Mouse (Mus musculus) CH12.LX (cell line): ENCODE results near the gene Slc24a3.

ENCODE experiments used
- CHD2 ChIP-seq: IDR thresholded peaks from 2 replicates; pipeline ENCODE4 v1.6.1; 2011; ENCODE audit warnings: low read length, improper control_type of control experiment
- CTCF ChIP-seq, 2 experiments: IDR thresholded peaks in 1 of 2; conservative IDR thresholded peaks in 1 of 2; 2 replicates each; pipeline ENCODE4 v1.5.1; 2011 to 2012; ENCODE audit warnings: low read depth in 2 of 2, low read length in 2 of 2, improper control_type of control experiment in 1 of 2, inconsistent platforms in 1 of 2, mild to moderate bottlenecking in 1 of 2, moderate library complexity in 1 of 2
- EP300 ChIP-seq: IDR thresholded peaks from 2 replicates; pipeline ENCODE4 v1.6.1; 2011; ENCODE audit warnings: low read length, improper control_type of control experiment
- MEF2A ChIP-seq: IDR thresholded peaks from 2 replicates; pipeline ENCODE4 v1.6.1; 2014; ENCODE audit warnings: low read depth, mild to moderate bottlenecking, inconsistent platforms, low read length, improper control_type of control experiment, borderline replicate concordance
- NRF1 ChIP-seq: IDR thresholded peaks from 2 replicates; pipeline ENCODE4 v1.6.1; 2014; ENCODE audit warnings: low read depth, mild to moderate bottlenecking, inconsistent platforms, low read length, improper control_type of control experiment, moderate library complexity
- POLR2A ChIP-seq: IDR thresholded peaks from 2 replicates; pipeline ENCODE4 v1.6.1; 2011; ENCODE audit warnings: low read depth, mild to moderate bottlenecking, improper control_type of control experiment, low read length
- POLR2AphosphoS2 ChIP-seq: IDR thresholded peaks from 2 replicates; pipeline ENCODE4 v1.6.1; 2011; ENCODE audit warnings: low read depth, low read length, improper control_type of control experiment
- SIN3A ChIP-seq: IDR thresholded peaks from 2 replicates; pipeline ENCODE4 v1.6.1; 2012; ENCODE audit warnings: low read length, improper control_type of control experiment, inconsistent platforms
- TBP ChIP-seq: conservative IDR thresholded peaks from 2 replicates; pipeline ENCODE4 v1.6.1; 2011; ENCODE audit warnings: low read depth, low read length, improper control_type of control experiment
- ZNF384 ChIP-seq: IDR thresholded peaks from 2 replicates; pipeline ENCODE4 v1.6.1; 2012; ENCODE audit warnings: low read depth, low read length, improper control_type of control experiment, inconsistent platforms

- TF ChIP-seq CTCF (conservative IDR thresholded peaks at IDR 0.05 in 1 of 2, IDR thresholded peaks at IDR 0.05 in 1 of 2; ENCODE audit: low read depth in 2 of 2, low read length in 2 of 2) = no peak
- TF ChIP-seq TBP = no peak
- no peak for TF ChIP-seq POLR2AphosphoS2
- no peak for TF ChIP-seq MEF2A
- TF ChIP-seq NRF1 = no peak
- no peak for TF ChIP-seq EP300
- TF ChIP-seq POLR2A = no peak
- no peak for TF ChIP-seq CHD2
- no peak for TF ChIP-seq ZNF384
- no peak for TF ChIP-seq SIN3A
Observed at GRCm38 (mm10) chr2:145405746-145406145, 238.2 kb downstream of the Slc24a3 start.
